Mouse (Mus musculus): Measurements from ENCODE around the gene D17Wsu92e. TPM values are rescaled to one million over a fixed set of nuclear protein-coding genes. Genes with fewer than 3 reads are reported as not detected.
"Not testable (repeated sequence)": the region's sequence is repeated elsewhere in the genome, so short reads cannot be mapped to it uniquely, and the experiment has no call there.

Gene D17Wsu92e
- polyA plus RNA-seq, 1 experiment: 79.4 TPM

DNA sequence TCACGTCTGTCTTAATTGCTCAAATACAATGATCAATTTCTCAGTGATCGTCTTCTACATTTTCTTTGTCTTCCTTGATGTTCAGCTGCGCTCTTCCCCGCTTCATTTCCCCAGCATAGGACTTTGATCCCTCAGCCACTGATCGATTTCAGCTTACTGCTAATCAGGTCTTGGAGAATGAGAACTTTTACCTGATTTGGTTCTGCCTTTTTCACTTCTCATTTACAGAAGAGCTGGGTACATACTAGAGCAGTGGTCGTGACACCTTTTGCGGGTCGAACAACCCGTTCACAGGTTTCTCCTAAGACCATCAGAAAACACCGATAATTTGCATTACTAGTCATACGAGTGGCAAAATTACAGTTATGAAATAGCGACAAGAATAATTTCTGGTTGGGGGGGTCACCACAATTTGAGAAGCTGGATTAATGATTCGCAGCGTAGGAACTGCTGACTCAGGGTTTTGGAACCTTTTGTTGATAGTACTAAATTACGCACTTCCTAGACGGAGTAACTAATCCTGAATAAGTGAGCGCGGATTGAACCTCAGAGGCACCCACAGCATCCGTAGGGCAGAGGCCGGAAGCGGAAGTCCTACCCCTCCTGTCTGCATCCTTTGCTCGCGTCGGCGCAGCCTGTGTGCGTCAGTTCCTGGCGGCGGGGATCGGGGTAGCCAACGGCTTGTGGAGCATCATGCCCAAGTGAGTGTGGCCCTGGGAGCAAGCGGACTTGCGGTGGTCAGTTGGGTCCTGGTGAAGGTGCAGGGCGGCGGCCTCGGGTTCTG, 19.2 kb upstream of the D17Wsu92e start:
- Histone ChIP-seq H3K36me3 (ENCODE audit: control insufficient read depth, insufficient read depth) (peaks cover 8% of the 10 kb centered on the region), H3K4me2 (ENCODE audit: low read depth) (peak overlapping the region; percentile 99), H3K27me3 (ENCODE audit: control insufficient read depth, insufficient read depth, insufficient read length) (peaks cover 5% of the 10 kb centered on the region), H3K4me3 (peak overlapping the region; percentile 87), H3ac (ENCODE audit: control insufficient read depth, insufficient read length) (peak overlapping the region; percentile 64), H3K79me2 (ENCODE audit: control insufficient read depth, insufficient read depth) (peaks cover 14% of the 10 kb centered on the region)
- TF ChIP-seq POLR2AphosphoS2 (IDR thresholded peaks at IDR 0.05; ENCODE audit: insufficient read length, low read depth): peak; percentile 94
- no peak for TF ChIP-seq E2F4 (IDR thresholded peaks at IDR 0.05; ENCODE audit: insufficient read depth)
- no peak for TF ChIP-seq USF1 (IDR thresholded peaks at IDR 0.05; ENCODE audit: low read depth)
- no peak for TF ChIP-seq TCF3 (IDR thresholded peaks at IDR 0.05; ENCODE audit: insufficient read length, low read depth)
- no peak for TF ChIP-seq REST (IDR thresholded peaks at IDR 0.05; ENCODE audit: insufficient read depth, insufficient read length)
- peak; percentile 10 for TF ChIP-seq MAX (IDR thresholded peaks at IDR 0.05; ENCODE audit: low read depth)
- TF ChIP-seq TCF12 (IDR thresholded peaks at IDR 0.05; ENCODE audit: insufficient read depth, poor library complexity, severe bottlenecking): no peak
- peak; percentile 85 for TF ChIP-seq POLR2A (IDR thresholded peaks at IDR 0.05; ENCODE audit: insufficient read length, low read depth)
- TF ChIP-seq SRF (IDR thresholded peaks at IDR 0.05; ENCODE audit: control insufficient read depth, insufficient read length, low read depth): peak; percentile 93
- no peak for TF ChIP-seq MYOD1 (IDR thresholded peaks at IDR 0.05; ENCODE audit: control insufficient read depth in 1 of 3, insufficient read length in 2 of 3, low read depth in 2 of 3)
- no peak for TF ChIP-seq CEBPB (IDR thresholded peaks at IDR 0.05; ENCODE audit: insufficient read depth, poor library complexity, severe bottlenecking)
- TF ChIP-seq MYOG (IDR thresholded peaks at IDR 0.05; ENCODE audit: control insufficient read depth in 1 of 3, insufficient read depth in 1 of 3, insufficient read length in 2 of 3, low read depth in 2 of 3): peak in 1 of 3 experiments; percentile 22

DNA sequence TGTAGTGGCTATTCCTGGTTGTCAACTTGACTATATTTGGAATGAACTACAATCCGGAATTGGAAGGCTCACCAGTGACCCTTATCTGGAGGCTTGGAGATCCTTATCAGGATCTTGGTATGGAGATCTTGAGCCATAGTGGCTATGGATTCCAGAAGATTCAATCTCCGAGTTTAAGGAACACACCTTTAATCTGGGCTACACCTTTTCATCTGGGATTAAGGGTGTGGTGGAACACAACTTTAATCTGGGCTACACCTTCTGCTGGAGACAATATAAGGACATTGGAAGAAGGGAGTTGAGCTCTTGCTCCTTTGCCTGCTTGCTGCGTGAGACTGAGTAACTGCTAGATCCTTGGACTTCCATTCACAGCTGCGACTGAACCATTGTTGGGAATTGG, 17.4 kb upstream of the D17Wsu92e start, which contains the start of gene Snrpc:
Snrpc (plus strand) TSS at position 301 of the 400 bp plus-strand sequence.
- H3K4me2 ChIP-seq (ENCODE audit: low read depth): peak within 1 kb of the TSS; percentile 99

DNA sequence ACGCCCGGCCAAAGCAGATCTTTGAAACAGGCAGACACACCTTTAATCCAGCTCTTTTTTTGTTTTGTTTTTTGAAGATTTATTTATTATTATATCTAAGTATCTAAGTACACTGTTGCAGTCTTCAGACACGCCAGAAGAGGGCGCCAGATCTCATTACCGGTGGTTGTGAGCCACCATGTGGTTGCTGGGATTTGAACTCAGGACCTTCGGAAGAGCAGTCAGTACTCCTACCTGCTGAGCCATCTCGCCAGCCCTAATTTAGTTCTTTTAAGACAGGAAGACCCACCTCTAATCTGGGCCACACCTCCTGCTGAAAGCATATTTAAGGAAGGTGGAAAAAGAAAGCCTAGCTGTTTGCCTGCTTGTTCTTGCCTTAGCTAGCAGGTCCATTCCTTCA, 10.0 kb upstream of the D17Wsu92e start:
- Histone ChIP-seq H3K79me2 (ENCODE audit: control insufficient read depth, insufficient read depth) (no peaks in the 10 kb centered on the region), H3K36me3 (ENCODE audit: control insufficient read depth, insufficient read depth) (no peaks in the 10 kb centered on the region), H3K27me3 (ENCODE audit: control insufficient read depth, insufficient read depth, insufficient read length) (peaks cover 14% of the 10 kb centered on the region), H3K4me2 (ENCODE audit: low read depth) (no peak overlapping the region), H3ac (ENCODE audit: control insufficient read depth, insufficient read length) (no peak overlapping the region), H3K4me3 (no peak overlapping the region)
- TF ChIP-seq TCF3 (IDR thresholded peaks at IDR 0.05; ENCODE audit: insufficient read length, low read depth) (no peak), USF1 (IDR thresholded peaks at IDR 0.05; ENCODE audit: low read depth) (no peak), MYOD1 (IDR thresholded peaks at IDR 0.05; ENCODE audit: control insufficient read depth in 1 of 3, insufficient read length in 2 of 3, low read depth in 2 of 3) (no peak), SRF (IDR thresholded peaks at IDR 0.05; ENCODE audit: control insufficient read depth, insufficient read length, low read depth) (no peak), TCF12 (IDR thresholded peaks at IDR 0.05; ENCODE audit: insufficient read depth, poor library complexity, severe bottlenecking) (no peak)

More for the DNA sequence above, 17.4 kb upstream of the D17Wsu92e start, which contains the start of gene Snrpc:
- Histone ChIP-seq H3K4me3 (peak within 1 kb of the TSS; percentile 87), H3K79me2 (ENCODE audit: control insufficient read depth, insufficient read depth) (peaks cover 14% of the 10 kb centered on the region), H3K27me3 (ENCODE audit: control insufficient read depth, insufficient read depth, insufficient read length) (peaks cover 12% of the 10 kb centered on the region)
- not testable (repeated sequence) for H3ac ChIP-seq (ENCODE audit: control insufficient read depth, insufficient read length); H3K36me3 ChIP-seq (ENCODE audit: control insufficient read depth, insufficient read depth)

DNA sequence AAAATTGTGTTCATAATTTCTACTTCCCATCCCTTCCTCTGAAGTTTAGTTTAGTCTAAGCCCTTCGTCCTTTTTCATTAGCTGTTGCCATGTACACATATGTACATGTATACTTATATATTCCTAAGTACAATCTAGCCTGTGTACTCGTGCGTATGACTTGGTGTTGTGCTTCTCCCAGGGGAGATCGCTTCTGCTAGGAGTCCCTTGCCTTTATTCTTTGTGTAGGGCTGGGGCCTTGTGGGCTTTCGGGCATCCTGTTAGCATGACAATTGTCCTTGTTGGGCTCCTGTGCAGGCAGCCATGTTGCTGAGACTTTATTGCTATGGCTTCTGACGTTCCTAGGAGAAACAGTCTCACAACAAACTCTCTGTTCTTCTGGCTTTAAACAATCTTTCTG, 7.1 kb upstream of the D17Wsu92e start:
- no peaks in the 10 kb centered on the region for H3K27me3 ChIP-seq (ENCODE audit: control insufficient read depth, insufficient read depth, insufficient read length)
- TF ChIP-seq MYOD1 (IDR thresholded peaks at IDR 0.05; ENCODE audit: control insufficient read depth in 1 of 3, insufficient read length in 2 of 3, low read depth in 2 of 3) (no peak), REST (IDR thresholded peaks at IDR 0.05; ENCODE audit: insufficient read depth, insufficient read length) (no peak), POLR2AphosphoS2 (IDR thresholded peaks at IDR 0.05; ENCODE audit: insufficient read length, low read depth) (no peak), MYOG (IDR thresholded peaks at IDR 0.05; ENCODE audit: control insufficient read depth in 1 of 3, insufficient read depth in 1 of 3, insufficient read length in 2 of 3, low read depth in 2 of 3) (no peak), TCF3 (IDR thresholded peaks at IDR 0.05; ENCODE audit: insufficient read length, low read depth) (no peak), USF1 (IDR thresholded peaks at IDR 0.05; ENCODE audit: low read depth) (no peak), E2F4 (IDR thresholded peaks at IDR 0.05; ENCODE audit: insufficient read depth) (no peak), SRF (IDR thresholded peaks at IDR 0.05; ENCODE audit: control insufficient read depth, insufficient read length, low read depth) (no peak), MAX (IDR thresholded peaks at IDR 0.05; ENCODE audit: low read depth) (no peak), TCF12 (IDR thresholded peaks at IDR 0.05; ENCODE audit: insufficient read depth, poor library complexity, severe bottlenecking) (no peak), CEBPB (IDR thresholded peaks at IDR 0.05; ENCODE audit: insufficient read depth, poor library complexity, severe bottlenecking) (no peak), POLR2A (IDR thresholded peaks at IDR 0.05; ENCODE audit: insufficient read length, low read depth) (no peak)
- peak overlapping the region; percentile 94 for H3K4me2 ChIP-seq (ENCODE audit: low read depth)

DNA sequence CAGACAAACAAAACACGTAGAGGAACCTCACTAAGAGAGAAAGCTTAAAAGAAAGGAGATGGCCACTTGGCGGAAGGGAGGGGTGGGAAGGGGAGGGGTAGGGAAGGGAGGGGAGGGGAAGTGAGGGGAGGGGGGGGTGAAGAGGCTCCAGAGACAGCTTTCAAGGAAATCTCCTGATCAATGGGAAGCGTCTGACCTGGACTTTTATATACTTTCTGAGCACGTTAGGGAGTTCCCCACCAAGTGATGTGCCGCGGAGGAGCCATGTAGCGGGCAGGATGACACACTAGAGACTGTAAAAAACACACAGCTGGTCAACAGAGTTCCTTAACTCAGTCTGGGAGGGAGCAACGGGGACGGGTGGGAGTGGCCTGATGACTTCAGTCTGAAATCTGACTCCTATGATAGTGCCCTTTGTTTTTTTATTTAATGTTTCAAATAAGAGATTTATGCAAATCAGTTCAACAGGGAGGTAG, 6.5 kb upstream of the D17Wsu92e start:
- Histone ChIP-seq H3K4me2 (ENCODE audit: low read depth) (peak overlapping the region; percentile 94), H3K27me3 (ENCODE audit: control insufficient read depth, insufficient read depth, insufficient read length) (no peaks in the 10 kb centered on the region), H3K4me3 (peak overlapping the region; percentile 31), H3ac (ENCODE audit: control insufficient read depth, insufficient read length) (no peak overlapping the region), H3K36me3 (ENCODE audit: control insufficient read depth, insufficient read depth) (no peaks in the 10 kb centered on the region), H3K79me2 (ENCODE audit: control insufficient read depth, insufficient read depth) (no peaks in the 10 kb centered on the region)
- TF ChIP-seq POLR2A (IDR thresholded peaks at IDR 0.05; ENCODE audit: insufficient read length, low read depth) (peak; percentile 65), POLR2AphosphoS2 (IDR thresholded peaks at IDR 0.05; ENCODE audit: insufficient read length, low read depth) (peak; percentile 77), TCF3 (IDR thresholded peaks at IDR 0.05; ENCODE audit: insufficient read length, low read depth) (no peak)

More for the DNA sequence above, 7.1 kb upstream of the D17Wsu92e start:
- H3K4me3 ChIP-seq: peak overlapping the region; percentile 31
- H3ac ChIP-seq (ENCODE audit: control insufficient read depth, insufficient read length): no peak overlapping the region
- no peaks in the 10 kb centered on the region for H3K79me2 ChIP-seq (ENCODE audit: control insufficient read depth, insufficient read depth)
- no peaks in the 10 kb centered on the region for H3K36me3 ChIP-seq (ENCODE audit: control insufficient read depth, insufficient read depth)
